Mouse (Mus musculus) CH12.LX (cell line): ENCODE data around the gene Cenpt. TPM values are rescaled to one million over a fixed set of nuclear protein-coding genes. Genes with fewer than 3 reads are reported as not detected.

Experiments
- DNase-seq: peaks from one replicate; pipeline ENCODE4 v3.0.0-alpha.2; 2013; ENCODE audit errors: extremely low read depth
- H3K27ac ChIP-seq: 2 replicates; pipeline ENCODE4 v1.5.1; 2012; ENCODE audit warnings: low read depth, mild to moderate bottlenecking, control low read depth, moderate library complexity; ENCODE audit not compliant: insufficient read depth
- H3K27me3 ChIP-seq: replicated peaks from 2 replicates; pipeline ENCODE3; 2012; ENCODE audit warnings: inconsistent platforms
- H3K36me3 ChIP-seq, 2 experiments: replicated peaks in 1 of 2; 2 replicates each; pipeline versions ENCODE3 to v1.6.1; 2012; ENCODE audit warnings: inconsistent platforms in 1 of 2, low read length in 1 of 2, mild to moderate bottlenecking in 1 of 2, mixed read lengths in 1 of 2, moderate library complexity in 1 of 2; ENCODE audit not compliant: control insufficient read depth in 1 of 2, insufficient read depth in 1 of 2
- H3K4me1 ChIP-seq, 2 experiments: 2 replicates each; pipeline ENCODE4 v1.6.1; 2012; ENCODE audit warnings: inconsistent platforms in 1 of 2, moderate library complexity in 1 of 2; ENCODE audit not compliant: insufficient read depth in 2 of 2, control insufficient read depth in 1 of 2
- H3K4me2 ChIP-seq: 2 replicates; pipeline ENCODE4 v1.6.1; 2012; ENCODE audit warnings: low read depth, mild to moderate bottlenecking, control low read depth; ENCODE audit not compliant: poor library complexity, insufficient read depth, severe bottlenecking
- H3K4me3 ChIP-seq, 3 experiments: fragments of 150-350 bp in 1 of 3; sonication (generic) in 1 of 3; replicated peaks in 1 of 3; 2 replicates each; pipeline versions ENCODE3 to v1.5.1; 2011 to 2012; ENCODE audit warnings: low read depth in 2 of 3, low read length in 2 of 3, mild to moderate bottlenecking in 2 of 3, moderate library complexity in 2 of 3, control low read depth in 1 of 3, improper control_type of control experiment in 1 of 3, inconsistent platforms in 1 of 3, mixed read lengths in 1 of 3; ENCODE audit not compliant: poor library complexity in 1 of 3
- H3K79me2 ChIP-seq: replicated peaks from 2 replicates; pipeline ENCODE4 v1.6.1; 2012; ENCODE audit warnings: mild to moderate bottlenecking, moderate library complexity; ENCODE audit not compliant: control insufficient read depth, poor library complexity, insufficient read depth, severe bottlenecking; ENCODE audit errors: extremely low read depth
- H3K9ac ChIP-seq: 2 replicates; pipeline ENCODE4 v1.6.1; 2012; ENCODE audit warnings: low read depth, mild to moderate bottlenecking, control low read depth, moderate library complexity; ENCODE audit not compliant: insufficient read depth
- H3K9me3 ChIP-seq: replicated peaks from 2 replicates; pipeline ENCODE3; 2012; ENCODE audit warnings: low read length, inconsistent platforms, mixed read lengths
- CHD2 ChIP-seq: IDR thresholded peaks from 2 replicates; pipeline ENCODE4 v1.6.1; 2011; ENCODE audit warnings: low read length, improper control_type of control experiment
- EP300 ChIP-seq: IDR thresholded peaks from 2 replicates; pipeline ENCODE4 v1.6.1; 2011; ENCODE audit warnings: low read length, improper control_type of control experiment
- ETS1 ChIP-seq: conservative IDR thresholded peaks from 2 replicates; pipeline ENCODE4 v1.6.1; 2012; ENCODE audit warnings: low read depth, mild to moderate bottlenecking, inconsistent platforms, low read length, improper control_type of control experiment, moderate library complexity
- HCFC1 ChIP-seq: IDR thresholded peaks from 2 replicates; pipeline ENCODE4 v1.6.1; 2012; ENCODE audit warnings: low read depth, mild to moderate bottlenecking, inconsistent platforms, low read length, improper control_type of control experiment
- JUND ChIP-seq: conservative IDR thresholded peaks from 2 replicates; pipeline ENCODE4 v1.6.1; 2011; ENCODE audit warnings: low read depth, low read length, improper control_type of control experiment
- MAX ChIP-seq: IDR thresholded peaks from 2 replicates; pipeline ENCODE4 v1.6.1; 2011; ENCODE audit warnings: low read length, improper control_type of control experiment
- MEF2A ChIP-seq: IDR thresholded peaks from 2 replicates; pipeline ENCODE4 v1.6.1; 2014; ENCODE audit warnings: low read depth, mild to moderate bottlenecking, inconsistent platforms, low read length, improper control_type of control experiment, borderline replicate concordance
- MYC ChIP-seq: IDR thresholded peaks from 2 replicates; pipeline ENCODE4 v1.6.1; 2011; ENCODE audit warnings: low read depth, mild to moderate bottlenecking, improper control_type of control experiment, low read length
- NELFE ChIP-seq: IDR thresholded peaks from 2 replicates; pipeline ENCODE4 v1.6.1; 2011; ENCODE audit warnings: low read depth, low read length, improper control_type of control experiment
- NRF1 ChIP-seq: IDR thresholded peaks from 2 replicates; pipeline ENCODE4 v1.6.1; 2014; ENCODE audit warnings: low read depth, mild to moderate bottlenecking, inconsistent platforms, low read length, improper control_type of control experiment, moderate library complexity
- POLR2A ChIP-seq: IDR thresholded peaks from 2 replicates; pipeline ENCODE4 v1.6.1; 2011; ENCODE audit warnings: low read depth, mild to moderate bottlenecking, improper control_type of control experiment, low read length
- RAD21 ChIP-seq: IDR thresholded peaks from 2 replicates; pipeline ENCODE4 v1.6.1; 2011; ENCODE audit warnings: low read depth, mild to moderate bottlenecking, low read length, improper control_type of control experiment, moderate library complexity
- SMC3 ChIP-seq: IDR thresholded peaks from 2 replicates; pipeline ENCODE4 v1.6.1; 2011; ENCODE audit warnings: low read depth, low read length, improper control_type of control experiment
- TCF12 ChIP-seq: IDR thresholded peaks from 2 replicates; pipeline ENCODE4 v1.6.1; 2014; ENCODE audit warnings: low read depth, mild to moderate bottlenecking, inconsistent platforms, low read length, improper control_type of control experiment
- UBTF ChIP-seq: IDR thresholded peaks from 2 replicates; pipeline ENCODE4 v1.6.1; 2012; ENCODE audit warnings: low read depth, mild to moderate bottlenecking, inconsistent platforms, low read length, improper control_type of control experiment, moderate library complexity
- ZC3H11A ChIP-seq: IDR thresholded peaks from 2 replicates; pipeline ENCODE4 v1.6.1; 2012; ENCODE audit warnings: low read depth, mild to moderate bottlenecking, inconsistent platforms, low read length, improper control_type of control experiment
- dilution Hi-C: fragments of 300-500 bp; cut with MboI; formaldehyde crosslinking; loops from 2 replicates; pipeline ENCODE4 v1.14.3; 2020; ENCODE audit warnings: low sequenced_read_pairs; ENCODE audit not compliant: extremely low pct_unique_long_range_greater_than_20kb, extremely low pct_ligation_motif_present
- in situ Hi-C: fragments of 300-500 bp; cut with MboI; formaldehyde crosslinking; loops from 3 replicates; pipeline ENCODE4 v1.14.3; 2019; ENCODE audit warnings: low sequenced_read_pairs, low pct_ligation_motif_present, low pct_unique_long_range_greater_than_20kb, mixed read lengths
- polyA plus RNA-seq: library from polyadenylated mRNA; unstranded; fragments of >175 nt; gene quantifications from 2 replicates; pipeline ENCODE4 v1.2.1, GENCODE M21; 2012; ENCODE audit warnings: low read depth; ENCODE audit not compliant: insufficient read length
- total RNA-seq, 2 experiments: library from RNA; depleted of rRNA; stranded (reverse); fragments of 300-350 nt in 1 of 2; fragments of >200 nt in 1 of 2; gene quantifications; 2 replicates each; pipeline ENCODE4 v1.2.3; 2012 to 2014

Gene Cenpt
- total and polyA plus RNA-seq, 3 experiments: 17.3 to 29.4 (median 21.3) TPM

GRCm38 (mm10) chr8:105850611-105851010, 2.5 kb downstream of the Cenpt start:
- dilution Hi-C loops (no loop called here), in situ Hi-C loops (no loop called here)
- Histone ChIP-seq H3K9me3 (no peaks in the 10 kb centered on the region), H3K9ac (peak overlapping the region; percentile 38; the same call in 1 of the 2 replicates), H3K4me2 (peak overlapping the region; percentile 62), H3K27me3 (no peaks in the 10 kb centered on the region), H3K36me3 (peaks cover 29 to 42% of the 10 kb centered on the region in 2 experiments), H3K27ac (no peak overlapping the region), H3K4me3 (peak overlapping the region in 2 of 3 experiments; percentile 2 to 30)
- DNase-seq: no peak
- TF ChIP-seq UBTF (no peak), POLR2A (no peak), MEF2A (no peak), MAX (no peak), TCF12 (no peak), ETS1 (no peak), HCFC1 (no peak)
- TF ChIP-seq, all 38 proteins: peak for 0
- H3K79me2 ChIP-seq: peaks cover 4% of the 10 kb centered on the region
- H3K4me1 ChIP-seq: peaks cover 3 to 15% of the 10 kb centered on the region in 2 experiments; a peak in 2 of 4 replicates

DNA sequence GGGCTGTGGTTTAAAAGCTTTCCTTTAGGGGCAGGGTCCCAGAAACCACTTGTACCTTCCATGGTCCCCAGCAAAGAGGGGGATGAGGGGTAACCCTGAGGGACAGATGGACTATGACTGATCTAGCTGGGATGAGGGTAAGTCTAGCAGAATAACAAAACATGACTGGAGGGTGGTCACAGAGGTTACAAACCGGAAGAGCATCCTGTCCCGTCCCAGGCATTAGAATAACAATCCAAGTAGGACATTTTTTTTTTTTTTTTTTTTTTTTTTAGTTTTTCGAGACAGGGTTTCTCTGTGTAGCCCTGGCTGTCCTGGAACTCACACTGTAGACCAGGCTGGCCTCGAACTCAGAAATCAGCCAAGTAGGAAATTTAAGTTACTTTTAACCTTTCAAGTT, 3.1 kb downstream of the Cenpt start:
- Histone ChIP-seq H3K9ac (no peak overlapping the region), H3K9me3 (no peaks in the 10 kb centered on the region), H3K36me3 (peaks cover 32 to 48% of the 10 kb centered on the region in 2 experiments), H3K27ac (no peak overlapping the region), H3K4me1 (peaks cover 3 to 15% of the 10 kb centered on the region in 2 experiments; a peak in 2 of 4 replicates), H3K4me2 (no peak overlapping the region), H3K27me3 (no peaks in the 10 kb centered on the region), H3K79me2 (no peaks in the 10 kb centered on the region; the same call in 1 of the 2 replicates), H3K4me3 (no peak overlapping the region)
- dilution Hi-C loops (no loop called here), in situ Hi-C loops (no loop called here)
- TF ChIP-seq JUND (no peak), MYC (no peak), ZC3H11A (no peak), NELFE (no peak), SMC3 (no peak)
- no peak for DNase-seq

DNA sequence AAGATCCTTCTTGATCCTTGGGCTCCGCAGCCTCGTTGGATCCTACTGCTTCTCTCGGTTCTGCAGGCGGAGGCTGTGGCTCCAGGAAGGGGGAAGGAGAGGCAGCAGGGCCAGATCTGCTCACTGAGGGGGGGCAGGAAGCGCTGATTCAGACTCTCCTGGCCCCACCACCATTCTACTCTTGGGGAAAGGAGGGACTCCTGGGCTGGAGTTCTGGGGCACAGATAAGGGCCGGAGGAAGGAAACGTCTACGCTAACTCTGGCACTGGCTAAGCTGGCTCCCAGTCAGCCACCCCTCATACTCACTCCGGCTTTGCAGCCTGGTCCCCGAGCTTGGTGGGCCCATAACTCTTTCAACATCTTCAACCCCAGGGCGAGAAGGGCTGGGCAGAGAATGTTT, 6.4 kb downstream of the Cenpt start:
- dilution Hi-C loops (no loop called here), in situ Hi-C loops (no loop called here)
- no peak overlapping the region for H3K27ac ChIP-seq
- H3K27me3 ChIP-seq: no peaks in the 10 kb centered on the region
- H3K9me3 ChIP-seq: peaks cover under 1% of the 10 kb centered on the region
- H3K4me3 ChIP-seq: no peak overlapping the region
- H3K79me2 ChIP-seq: no peaks in the 10 kb centered on the region; the same call in 1 of the 2 replicates
- no peak overlapping the region for H3K9ac ChIP-seq
- peaks cover 47 to 72% of the 10 kb centered on the region in 2 experiments for H3K36me3 ChIP-seq
- no peak for TF ChIP-seq RAD21
- TF ChIP-seq EP300: no peak
- no peak for TF ChIP-seq NRF1
- no peak for TF ChIP-seq CHD2
- DNase-seq: no peak
- H3K4me2 ChIP-seq: no peak overlapping the region
- peaks cover 0 to 7% of the 10 kb centered on the region in 2 experiments; a peak in 2 of 4 replicates for H3K4me1 ChIP-seq
